Comparison of ENCODE assay signal across 9 mouse cellular contexts in genomic region chr12:16869870-16870404, GRCm38 (mm10). TPM values are rescaled to one million over a fixed set of nuclear protein-coding genes. Genes with fewer than 3 reads are reported as not detected.
A peak's percentile ranks its signal among the peaks of the same experiment; 100 is the strongest.
DNase-seq lines count a peak whose midpoint lies in the region; ATAC-seq lines count a peak whose summit lies in the region.
"Had no signal": no experiment of that assay in that cellular context is flagged by ENCODE, and none has a peak within 500 bp of the region (broad histone marks: within the 10 kb centered on the region; RNA-seq: fewer than 3 reads in every experiment).

No protein-coding gene starts in this region.

- H3K4me1 ChIP-seq in heart, embryonic 10.5 days = peaks cover 73% of the 10 kb centered on the region
- H3K4me1 ChIP-seq in neural tube, embryonic 11.5 days (ENCODE audit: control insufficient read depth, insufficient read depth, low read length) = peaks cover 6% of the 10 kb centered on the region; the same call in 1 of the 2 replicates
- peaks cover 33% of the 10 kb centered on the region for H3K4me1 ChIP-seq in intestine, embryonic 16.5 days (ENCODE audit: control insufficient read depth, insufficient read depth, low read length)
- peaks cover 40% of the 10 kb centered on the region for H3K4me1 ChIP-seq in stomach, embryonic 15.5 days

- WGBS in heart, embryonic 10.5 days = 42% methylated on average over 9 of the region's 9 CpGs
- 63% methylated on average over 9 of the region's 9 CpGs for WGBS in neural tube, embryonic 11.5 days
- 40% methylated on average over 9 of the region's 9 CpGs for WGBS in intestine, embryonic 16.5 days
- 39% methylated on average over 9 of the region's 9 CpGs for WGBS in stomach, embryonic 15.5 days

- H3K27me3 ChIP-seq in heart, embryonic 10.5 days (ENCODE audit: insufficient read depth, poor library complexity, severe bottlenecking) = no peaks in the 10 kb centered on the region
- no peaks in the 10 kb centered on the region for H3K27me3 ChIP-seq in neural tube, embryonic 11.5 days (ENCODE audit: control insufficient read depth, insufficient read depth, low read length)
- no peaks in the 10 kb centered on the region for H3K27me3 ChIP-seq in intestine, embryonic 16.5 days (replicated peaks; ENCODE audit: control insufficient read depth, insufficient read depth, low read length)
- no peaks in the 10 kb centered on the region for H3K27me3 ChIP-seq in stomach, embryonic 15.5 days (replicated peaks)

- H3K27ac ChIP-seq in heart, embryonic 10.5 days = peak overlapping the region; percentile 89
- 0 out of 2 replicates have a peak overlapping the region, but pooled peaks have one; percentile 27 for H3K27ac ChIP-seq in neural tube, embryonic 11.5 days (ENCODE audit: low read depth, low read length)
- H3K27ac ChIP-seq in intestine, embryonic 16.5 days (ENCODE audit: low read length) = peak overlapping the region; percentile 88
- peak overlapping the region; percentile 89 for H3K27ac ChIP-seq in stomach, embryonic 15.5 days

- H3K9ac ChIP-seq in neural tube, embryonic 11.5 days (ENCODE audit: low read length) = no peak overlapping the region
- H3K9ac ChIP-seq in intestine, embryonic 16.5 days (ENCODE audit: low read depth, low read length) = 0 out of 2 replicates have a peak overlapping the region, but pooled peaks have one; percentile 10
- H3K9ac ChIP-seq in stomach, embryonic 15.5 days = no peak overlapping the region

- H3K4me3 ChIP-seq in heart, embryonic 10.5 days = peak overlapping the region; percentile 25
- H3K4me3 ChIP-seq in neural tube, embryonic 11.5 days (ENCODE audit: low read depth, low read length) = no peak overlapping the region
- H3K4me3 ChIP-seq in intestine, embryonic 16.5 days (ENCODE audit: low read length) = no peak overlapping the region
- no peak overlapping the region for H3K4me3 ChIP-seq in stomach, embryonic 15.5 days (replicated peaks)

- H3K4me2 ChIP-seq in neural tube, embryonic 11.5 days (ENCODE audit: low read depth) = no peak overlapping the region
- peak overlapping the region; percentile 18; the same call in 1 of the 2 replicates for H3K4me2 ChIP-seq in intestine, embryonic 16.5 days (ENCODE audit: low read depth, low read length)
- H3K4me2 ChIP-seq in stomach, embryonic 15.5 days = peak overlapping the region; percentile 21

- ATAC-seq in neural tube, embryonic 11.5 days (ENCODE audit: insufficient read depth, low FRiP score, low TSS enrichment) = no peak
- ATAC-seq in intestine, embryonic 16.5 days = peak; percentile 14
- 0 out of 2 replicates have a peak, but pooled peaks have one; percentile 8 for ATAC-seq in stomach, embryonic 15.5 days (ENCODE audit: insufficient read depth, low FRiP score, low read depth)
- ATAC-seq: CD4-positive, CD25-positive, alpha-beta regulatory T cell, adult 4 months had no signal

- no peak for DNase-seq in heart, embryonic 10.5 days (ENCODE audit: low spot score)
- no peak for DNase-seq in heart, postnatal 4 days
- DNase-seq in neural tube, embryonic 11.5 days (ENCODE audit: low spot score) = no peak
- DNase-seq in neural tube, embryonic 10.5 days (ENCODE audit: extremely low spot score, low spot score) = no peak
- DNase-seq in gastrocnemius, postnatal 10 days = no peak
- DNase-seq in yolk sac, embryonic 10.5 days (ENCODE audit: low spot score) = no peak

- no peaks in the 10 kb centered on the region for H3K36me3 ChIP-seq in heart, embryonic 10.5 days
- no peaks in the 10 kb centered on the region for H3K36me3 ChIP-seq in neural tube, embryonic 11.5 days (ENCODE audit: control insufficient read depth, insufficient read depth, low read length)
- no peaks in the 10 kb centered on the region for H3K36me3 ChIP-seq in intestine, embryonic 16.5 days (ENCODE audit: control insufficient read depth, insufficient read depth, low read length)
- H3K36me3 ChIP-seq in stomach, embryonic 15.5 days = no peaks in the 10 kb centered on the region

- no peaks in the 10 kb centered on the region for H3K9me3 ChIP-seq in heart, embryonic 10.5 days
- no peaks in the 10 kb centered on the region for H3K9me3 ChIP-seq in neural tube, embryonic 11.5 days (ENCODE audit: control insufficient read depth, low read length)
- H3K9me3 ChIP-seq in intestine, embryonic 16.5 days (ENCODE audit: control insufficient read depth, low read length) = no peaks in the 10 kb centered on the region
- no peaks in the 10 kb centered on the region for H3K9me3 ChIP-seq in stomach, embryonic 15.5 days

RNA-seq across cellular contexts. Expression of gene Rock2, which starts 24.8 kb away (rescaled TPM):
- polyA plus RNA-seq in heart, embryonic 10.5 days (2016; fragmentation: Nextera tagmentation; extraction: Ambion mirVana) = 16.9 and 19.6 TPM in 2 replicates
- 10 to 100 TPM; 93.4 to 98.4 TPM for total RNA-seq in heart, postnatal 4 days (2021)
- 14.8 and 15.0 TPM in 2 replicates for polyA plus RNA-seq in neural tube, embryonic 11.5 days (2014; fragmentation: Nextera tagmentation; extraction: Ambion mirVana)
- polyA plus RNA-seq in intestine, embryonic 16.5 days (2015; fragmentation: Nextera tagmentation; extraction: Ambion mirVana) = 10.9 TPM in 2 replicates
- 20.5 and 21.7 TPM in 2 replicates for polyA plus RNA-seq in stomach, embryonic 15.5 days (2015; fragmentation: Nextera tagmentation; extraction: Ambion mirVana)
- 100 to 1,000 TPM; 102 to 115 TPM for total RNA-seq in gastrocnemius, postnatal 10 days (2021)

RNA-seq across cellular contexts. Expression of gene E2f6, which starts 59.2 kb away (rescaled TPM):
- polyA plus RNA-seq in heart, embryonic 10.5 days (2016; fragmentation: Nextera tagmentation; extraction: Ambion mirVana) = 52.8 and 63.4 TPM in 2 replicates
- 10 to 100 TPM; 51.1 to 53.6 TPM for total RNA-seq in heart, postnatal 4 days (2021)
- polyA plus RNA-seq in neural tube, embryonic 11.5 days (2014; fragmentation: Nextera tagmentation; extraction: Ambion mirVana) = 71.8 and 73.9 TPM in 2 replicates
- 28.9 and 29.5 TPM in 2 replicates for polyA plus RNA-seq in intestine, embryonic 16.5 days (2015; fragmentation: Nextera tagmentation; extraction: Ambion mirVana)
- polyA plus RNA-seq in stomach, embryonic 15.5 days (2015; fragmentation: Nextera tagmentation; extraction: Ambion mirVana) = 38.6 and 39.3 TPM in 2 replicates
- 10 to 100 TPM; 57.2 to 60.9 TPM for total RNA-seq in gastrocnemius, postnatal 10 days (2021)

Comparison
In these comparisons a context has a peak if more than half of its experiments do, and no peak if none do; other contexts are left out.
1. H3K27ac ChIP-seq: peak in every context shown above with its lines; median percentile 89 in heart, embryonic 10.5 days; 89 in stomach, embryonic 15.5 days; 88 in intestine, embryonic 16.5 days; 27 in neural tube, embryonic 11.5 days.